Mouse (Mus musculus) layer of hippocampus, adult 18-20 months (tissue): ENCODE data around the gene Ssbp2. TPM values are rescaled to one million over a fixed set of nuclear protein-coding genes. Genes with fewer than 3 reads are reported as not detected.

Experiments used
- DNase-seq, 2 experiments: peaks; one replicate each; pipeline ENCODE4 v3.0.0; 2022; ENCODE audit warnings: low spot score in 2 of 2
- total RNA-seq, 2 experiments: library from RNA; stranded (reverse); gene quantifications; 2 replicates each; pipeline ENCODE4 v1.2.3; 2021

The Ssbp2 gene
- total RNA-seq, 2 experiments from 2014 or later = 117 to 135 TPM

DNA sequence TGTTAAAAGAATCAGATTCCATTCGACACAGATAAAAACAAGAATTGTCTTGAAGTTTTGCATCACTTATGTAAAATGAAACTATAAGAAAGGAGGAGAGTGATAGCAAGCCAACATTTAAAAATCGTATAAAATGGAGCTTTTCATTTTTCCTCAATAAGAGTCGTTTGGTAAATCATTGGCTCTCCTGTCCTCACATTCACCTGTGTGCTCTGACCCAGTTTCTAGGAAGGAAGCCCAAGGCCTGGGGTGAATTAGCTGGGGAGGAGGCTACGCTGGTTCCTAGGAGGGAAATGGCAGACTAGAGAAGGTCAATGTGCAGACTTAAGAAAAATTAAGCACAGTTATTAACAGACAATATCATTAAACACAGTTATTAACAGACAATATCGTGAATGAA, 156.8 kb downstream of the Ssbp2 start:
- DNase-seq = no peak

- DNase-seq = no peak
Observed at GRCm38 (mm10) chr13:91619431-91619830, 159.3 kb downstream of the Ssbp2 start.

DNA sequence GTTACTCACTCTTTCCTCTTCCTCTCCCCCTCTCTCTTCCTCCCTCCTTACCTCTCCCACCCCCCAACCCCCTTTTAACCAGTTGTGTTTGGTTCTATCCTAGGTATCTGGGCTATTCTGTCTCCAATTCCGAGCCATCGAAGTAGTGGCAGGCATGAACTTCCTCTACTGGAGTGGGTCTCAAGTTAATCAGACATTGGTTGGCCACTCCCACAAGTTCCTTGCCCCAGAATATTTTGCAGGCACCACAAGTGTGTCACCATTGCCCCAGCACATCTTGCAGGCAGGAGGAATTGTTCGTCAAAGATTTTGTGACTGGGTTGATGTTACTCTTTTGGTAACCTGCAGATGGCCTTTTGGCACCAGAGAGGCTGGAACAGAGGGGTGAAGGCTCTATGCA, 160.5 kb downstream of the Ssbp2 start:
- DNase-seq = no peak

DNA sequence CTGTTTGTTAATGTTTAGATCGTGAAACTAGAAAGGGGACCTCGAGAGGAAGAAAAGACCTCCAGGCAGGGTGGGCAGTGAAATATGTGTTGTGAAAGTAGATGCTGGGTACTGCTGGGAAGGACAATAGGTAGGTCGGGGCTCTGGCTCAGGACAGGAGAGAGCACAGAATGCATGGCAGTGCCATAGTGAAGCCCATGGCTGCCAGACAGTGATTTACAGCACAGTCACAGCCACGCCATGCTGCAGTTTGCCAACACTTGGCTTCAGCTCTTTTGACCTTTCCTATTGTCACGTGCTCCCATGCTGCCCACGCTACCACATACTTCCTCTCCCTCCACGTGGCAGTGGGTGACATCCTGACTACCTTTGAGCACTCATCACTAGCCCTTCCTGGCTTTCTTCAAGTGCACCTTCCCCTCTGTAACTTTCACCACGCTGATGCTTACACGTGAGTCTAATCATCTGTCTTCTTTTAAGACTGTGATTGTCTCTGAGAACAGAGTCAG, 171.3 kb downstream of the Ssbp2 start:
- no peak for DNase-seq

DNA sequence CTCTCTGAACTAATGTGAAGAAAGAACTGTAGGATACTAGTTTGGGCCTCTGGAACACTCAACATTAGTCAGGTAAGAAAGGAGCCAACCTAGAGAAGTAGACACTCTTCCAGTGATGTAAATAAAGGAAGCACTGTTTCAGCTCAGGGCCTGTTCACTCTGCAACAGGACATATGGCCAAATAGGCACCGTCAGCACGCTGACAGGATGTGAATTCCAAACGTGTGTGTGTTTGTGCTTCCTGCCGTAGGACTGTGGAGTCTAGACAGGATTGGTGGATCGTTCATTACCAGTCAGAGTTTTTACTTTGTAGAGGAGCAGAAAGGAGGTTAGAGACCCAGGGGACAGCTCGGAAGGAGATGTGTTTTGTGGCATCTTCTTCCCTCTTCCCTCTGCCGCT, 174.0 kb downstream of the Ssbp2 start:
- DNase-seq = no peak

- DNase-seq = no peak
Observed at GRCm38 (mm10) chr13:91635957-91636356, 175.9 kb downstream of the Ssbp2 start.

- peak; percentile 54 to 90 for DNase-seq
Observed at GRCm38 (mm10) chr13:91636814-91637213, 176.7 kb downstream of the Ssbp2 start.

GRCm38 (mm10) chr13:91638836-91639235, 178.8 kb downstream of the Ssbp2 start:
- no peak for DNase-seq

DNA sequence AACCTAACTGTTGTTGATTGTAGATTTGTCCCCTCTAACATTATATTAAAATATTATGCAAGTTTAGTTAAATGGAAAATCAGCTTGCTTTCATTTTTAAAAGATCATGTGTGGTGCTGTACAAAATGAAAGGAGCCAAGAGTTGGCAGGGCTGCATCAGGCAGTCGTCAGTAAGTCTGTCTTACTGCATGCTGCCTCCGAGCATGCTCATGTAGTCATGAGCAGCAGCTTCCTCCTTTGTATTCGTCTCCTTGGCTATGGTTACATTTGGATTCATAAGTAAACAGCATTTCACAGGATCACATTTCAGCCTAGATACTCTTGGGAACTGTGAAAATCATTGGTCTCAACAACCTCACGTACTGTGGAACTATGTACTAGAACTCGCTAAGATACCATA, 180.1 kb downstream of the Ssbp2 start:
- no peak for DNase-seq

DNA sequence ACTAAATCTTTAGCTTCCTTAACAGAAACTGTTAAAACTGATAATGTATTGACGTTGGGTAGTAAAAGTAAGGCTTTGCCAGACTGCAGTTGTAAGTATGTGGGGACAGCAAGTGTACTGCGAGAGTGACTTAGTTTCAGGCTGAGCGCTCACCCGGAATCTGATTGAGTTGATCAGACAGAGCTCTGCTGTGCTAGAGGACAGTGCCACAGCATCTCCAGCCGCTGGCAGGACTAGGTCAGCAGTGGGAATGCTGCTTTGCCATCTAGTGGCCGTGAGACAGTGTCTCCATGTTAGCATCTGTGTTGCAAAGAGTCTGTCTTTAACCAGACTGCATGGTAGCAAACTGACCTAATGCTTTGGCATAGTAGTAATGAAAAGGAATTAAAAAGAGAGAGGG, 188.2 kb downstream of the Ssbp2 start:
- peak in 1 of 2 experiments; percentile 49 for DNase-seq

DNA sequence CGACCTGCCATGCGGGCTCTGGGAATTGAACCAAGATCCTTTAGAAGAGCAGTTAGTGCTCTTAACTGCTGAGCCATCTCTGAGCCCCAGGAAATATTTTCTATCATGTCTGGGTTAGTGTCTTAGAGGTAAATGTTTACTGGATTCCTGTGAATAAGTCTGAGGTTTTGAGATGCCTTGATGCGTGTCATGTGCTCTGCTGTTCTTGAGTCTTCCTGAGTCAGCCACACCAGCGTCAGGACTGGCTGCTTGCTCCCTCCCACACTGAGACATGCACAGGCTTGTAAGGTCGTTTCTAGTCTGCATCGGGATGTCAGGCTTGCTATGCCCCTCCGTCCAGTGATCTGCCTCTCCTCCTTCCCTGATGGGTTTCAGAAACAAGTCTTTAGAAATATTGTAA, 189.8 kb downstream of the Ssbp2 start:
- no peak for DNase-seq

DNA sequence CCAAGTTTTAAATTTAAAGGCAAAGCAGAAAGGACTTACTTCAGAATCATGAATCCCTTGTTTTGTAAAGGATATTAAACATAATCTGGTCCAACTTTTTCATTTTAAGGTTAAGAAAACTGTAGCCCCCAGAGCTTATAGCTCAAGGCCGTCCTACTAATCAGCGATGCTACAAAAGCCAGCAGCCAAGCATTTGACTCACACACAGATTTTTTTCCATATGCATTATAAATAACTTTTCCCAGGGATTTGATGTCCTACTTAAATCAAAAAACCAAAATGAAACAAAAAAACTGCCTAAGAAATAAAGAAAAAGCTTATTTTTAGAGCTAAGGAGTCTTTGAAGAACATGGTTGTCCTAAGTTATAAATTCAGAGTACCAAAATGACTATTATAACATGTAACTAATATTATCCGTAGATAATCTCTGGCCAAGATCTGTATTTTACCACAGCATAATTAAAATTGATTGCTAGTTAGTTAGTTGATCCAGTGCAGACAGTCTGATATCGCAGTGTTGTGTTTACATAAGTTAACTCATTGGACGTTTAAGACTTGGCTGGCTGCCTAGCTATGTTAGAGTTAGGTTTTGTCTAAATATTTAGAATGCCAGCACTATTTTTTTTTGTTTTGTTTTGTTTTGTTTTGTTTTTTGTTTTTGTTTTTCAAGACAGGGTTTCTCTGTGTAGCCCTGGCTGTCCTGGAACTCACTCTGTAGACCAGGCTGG, 201.1 kb downstream of the Ssbp2 start:
- DNase-seq = no peak

- DNase-seq = no peak
Observed at GRCm38 (mm10) chr13:91662751-91663150, 202.7 kb downstream of the Ssbp2 start.

- no peak for DNase-seq
Observed at GRCm38 (mm10) chr13:91673241-91673640, 213.2 kb downstream of the Ssbp2 start.

- DNase-seq = no peak
Observed at GRCm38 (mm10) chr13:91680764-91681437, 220.8 kb downstream of the Ssbp2 start.

DNA sequence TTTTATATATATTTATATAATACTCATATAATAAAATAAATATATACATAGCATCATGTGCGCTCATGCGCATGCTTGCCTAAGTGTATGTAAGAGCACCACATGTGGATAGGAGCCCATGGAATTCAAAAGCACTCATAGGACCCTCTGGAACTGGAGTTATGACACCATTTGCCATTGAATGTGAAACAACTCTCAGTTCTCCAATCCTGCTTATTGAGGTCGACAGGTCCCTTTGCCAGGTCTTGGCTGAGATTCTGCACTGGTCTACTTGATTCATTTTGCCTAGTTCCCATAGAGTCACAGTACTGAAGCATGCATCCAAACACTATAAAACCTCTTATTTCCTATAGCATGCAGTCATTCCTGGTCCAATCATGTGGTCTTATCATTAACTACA, 221.4 kb downstream of the Ssbp2 start:
- no peak for DNase-seq

GRCm38 (mm10) chr13:91690118-91690517, 230.0 kb downstream of the Ssbp2 start:
- DNase-seq = no peak

- no peak for DNase-seq
Observed at GRCm38 (mm10) chr13:91693615-91694014, 233.5 kb downstream of the Ssbp2 start.

- DNase-seq = no peak
Observed at GRCm38 (mm10) chr13:91695406-91695805, 235.3 kb downstream of the Ssbp2 start.

DNA sequence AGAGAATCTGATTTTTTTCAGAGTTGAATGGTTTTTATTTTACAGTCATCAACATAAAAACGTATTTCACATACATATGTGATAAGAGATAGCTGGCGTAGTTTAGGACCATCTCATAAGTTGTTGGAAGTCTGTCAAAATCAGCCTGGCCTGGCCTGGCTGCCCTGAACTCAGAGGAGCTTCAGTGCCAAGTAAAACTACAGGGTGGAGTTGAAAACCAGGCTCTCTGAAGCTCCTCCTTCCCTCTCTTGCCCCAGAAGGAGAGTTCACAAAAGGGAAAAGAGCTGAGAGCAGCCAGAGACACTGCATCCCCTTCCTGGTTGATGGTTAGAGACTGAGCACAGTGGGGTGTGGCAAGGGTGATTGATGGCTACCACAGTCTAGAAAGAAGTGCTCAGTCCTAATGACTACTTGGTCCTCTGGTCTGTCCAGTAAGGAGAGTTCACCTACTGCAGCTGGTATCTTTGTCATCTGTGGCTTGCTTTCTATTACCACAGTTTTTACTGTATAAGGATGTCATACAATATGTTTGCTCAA, 236.1 kb downstream of the Ssbp2 start:
- no peak for DNase-seq

DNA sequence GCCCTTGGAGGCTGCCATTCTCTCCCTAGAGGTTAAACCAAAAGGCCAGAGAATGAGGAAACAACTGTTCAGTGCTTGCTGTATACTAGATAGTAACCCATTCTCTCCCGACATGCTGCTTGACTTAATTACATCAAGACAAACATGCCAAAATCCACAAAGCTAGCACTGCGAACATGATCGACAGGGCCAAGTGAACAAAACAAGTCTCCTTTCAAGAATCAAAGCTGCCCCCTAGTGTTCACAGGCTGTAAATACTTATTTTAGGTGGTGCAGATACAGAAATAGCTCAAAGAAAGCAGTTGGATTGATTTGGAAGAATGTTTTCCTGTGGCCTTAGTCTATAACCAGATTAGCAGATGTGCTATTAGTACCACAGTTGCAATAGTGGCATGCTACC, 236.9 kb downstream of the Ssbp2 start:
- peak in 1 of 2 experiments; percentile 67 for DNase-seq

DNA sequence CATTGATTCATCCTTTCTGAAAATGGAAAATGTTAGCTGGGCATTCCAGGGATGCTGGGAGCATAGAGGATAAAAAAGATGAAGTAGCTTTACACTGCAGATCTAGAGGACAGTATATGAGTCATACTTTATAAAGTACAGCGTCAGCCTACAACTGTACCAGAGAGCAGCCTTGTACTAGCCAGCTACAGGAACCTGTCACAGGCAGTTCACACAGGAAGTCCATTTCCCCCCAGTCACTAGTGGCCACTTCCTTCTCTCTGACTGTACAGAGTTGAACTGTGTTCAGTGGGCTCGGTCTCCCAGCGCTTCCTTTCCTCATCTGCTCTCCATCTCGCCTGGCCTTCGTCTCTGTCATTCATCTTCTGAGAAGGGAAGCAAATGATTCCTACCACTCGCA, 242.3 kb downstream of the Ssbp2 start:
- no peak for DNase-seq
